Mouse (Mus musculus) limb, embryonic 14.5 days (tissue): ENCODE data around the gene Itpkb. TPM values are rescaled to one million over a fixed set of nuclear protein-coding genes. Genes with fewer than 3 reads are reported as not detected.

Source experiments
- ATAC-seq: fragments of 200-750 bp; cut with Nextera tagmentation; 2 replicates; pipeline ENCODE4 v1.8.0; 2017; ENCODE audit warnings: low read depth, moderate number of reproducible peaks, moderate TSS enrichment; ENCODE audit not compliant: low FRiP score
- DNase-seq: peaks from one replicate; pipeline ENCODE4 v3.0.0-alpha.2; 2015; ENCODE audit warnings: low spot score
- H3K27ac ChIP-seq: fragments of 300-500 bp; sonication (generic); replicated peaks from 2 replicates; pipeline ENCODE4 v1.5.1; 2014; ENCODE audit warnings: low read depth, mild to moderate bottlenecking, low read length, moderate library complexity, mixed read lengths
- H3K27me3 ChIP-seq: fragments of 300-500 bp; sonication (generic); 2 replicates; pipeline ENCODE4 v1.6.1; 2014; ENCODE audit warnings: low read length, mixed read lengths; ENCODE audit not compliant: control insufficient read depth, insufficient read depth
- H3K36me3 ChIP-seq: fragments of 300-500 bp; sonication (generic); 2 replicates; pipeline ENCODE4 v1.6.1; 2014; ENCODE audit warnings: mild to moderate bottlenecking, low read length, moderate library complexity, mixed read lengths; ENCODE audit not compliant: control insufficient read depth, insufficient read depth
- H3K4me1 ChIP-seq: fragments of 300-500 bp; sonication (generic); 2 replicates; pipeline ENCODE4 v1.6.1; 2014; ENCODE audit warnings: antibody characterized with exemption, low read length, mixed read lengths; ENCODE audit not compliant: control insufficient read depth, insufficient read depth
- H3K4me2 ChIP-seq: fragments of 300-500 bp; sonication (generic); replicated peaks from 2 replicates; pipeline ENCODE4 v1.6.1; 2014; ENCODE audit warnings: low read depth, mild to moderate bottlenecking, low read length, moderate library complexity; ENCODE audit not compliant: severe bottlenecking
- H3K4me3 ChIP-seq: fragments of 300-500 bp; sonication (generic); replicated peaks from 2 replicates; pipeline ENCODE4 v1.5.1; 2014; ENCODE audit warnings: low read length
- H3K9ac ChIP-seq: fragments of 300-500 bp; sonication (generic); 2 replicates; pipeline ENCODE4 v1.6.1; 2014; ENCODE audit warnings: mild to moderate bottlenecking, low read depth, low read length, moderate library complexity; ENCODE audit not compliant: severe bottlenecking
- H3K9me3 ChIP-seq: fragments of 300-500 bp; sonication (generic); 2 replicates; pipeline ENCODE4 v1.6.1; 2016; ENCODE audit warnings: low read length; ENCODE audit not compliant: control insufficient read depth
- POLR2A ChIP-seq: fragments of 200-500 bp; IDR thresholded peaks from 2 replicates; pipeline ENCODE4 v1.8.0; 2012; ENCODE audit warnings: inconsistent platforms, mild to moderate bottlenecking, moderate library complexity, borderline replicate concordance; ENCODE audit not compliant: insufficient read depth, insufficient read length; ENCODE audit errors: extremely low read depth
- WGBS: fragments of 180-500 bp; shearing (Covaris S2); extraction: QIAGEN DNeasy Blood & Tissue Kit; methylation state at CpG from one replicate; pipeline ENCODE4 v1.1.7; 2014; 5-methylcytosine and 5-hydroxymethylcytosine counted together
- polyA plus RNA-seq, 2 experiments: library from polyadenylated mRNA; depleted of rRNA in 1 of 2; stranded (reverse) in 1 of 2; unstranded in 1 of 2; fragments of >200 nt; fragmentation: Nextera tagmentation in 1 of 2; extraction: Ambion mirVana in 1 of 2; gene quantifications; 2 replicates each; pipeline versions ENCODE4 v1.2.1 to v1.2.3; 2012 to 2014

The Itpkb gene
- polyA plus RNA-seq, 2 experiments, result 8.4 to 16.2 TPM

DNA sequence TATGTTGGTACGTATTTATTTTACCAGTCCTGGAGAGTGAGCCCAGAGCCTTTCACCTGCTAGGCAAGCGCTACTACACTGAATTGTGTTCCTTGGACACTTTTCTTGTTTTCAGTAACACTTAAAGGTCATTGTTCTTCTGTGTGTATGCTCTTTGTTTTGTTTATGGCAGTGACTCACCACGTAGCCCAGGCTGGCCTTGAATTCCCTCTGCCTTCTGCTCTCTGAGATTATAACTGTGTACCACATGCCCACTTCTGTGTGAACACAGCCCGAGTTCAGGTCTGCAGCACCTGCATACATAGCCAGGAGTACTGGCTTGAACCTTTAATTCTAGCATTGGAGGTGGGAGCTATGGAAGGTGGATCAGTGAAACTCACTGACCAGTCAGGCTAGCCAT lies 6.0 kb upstream of the Itpkb start:
- no peak for ATAC-seq

DNA sequence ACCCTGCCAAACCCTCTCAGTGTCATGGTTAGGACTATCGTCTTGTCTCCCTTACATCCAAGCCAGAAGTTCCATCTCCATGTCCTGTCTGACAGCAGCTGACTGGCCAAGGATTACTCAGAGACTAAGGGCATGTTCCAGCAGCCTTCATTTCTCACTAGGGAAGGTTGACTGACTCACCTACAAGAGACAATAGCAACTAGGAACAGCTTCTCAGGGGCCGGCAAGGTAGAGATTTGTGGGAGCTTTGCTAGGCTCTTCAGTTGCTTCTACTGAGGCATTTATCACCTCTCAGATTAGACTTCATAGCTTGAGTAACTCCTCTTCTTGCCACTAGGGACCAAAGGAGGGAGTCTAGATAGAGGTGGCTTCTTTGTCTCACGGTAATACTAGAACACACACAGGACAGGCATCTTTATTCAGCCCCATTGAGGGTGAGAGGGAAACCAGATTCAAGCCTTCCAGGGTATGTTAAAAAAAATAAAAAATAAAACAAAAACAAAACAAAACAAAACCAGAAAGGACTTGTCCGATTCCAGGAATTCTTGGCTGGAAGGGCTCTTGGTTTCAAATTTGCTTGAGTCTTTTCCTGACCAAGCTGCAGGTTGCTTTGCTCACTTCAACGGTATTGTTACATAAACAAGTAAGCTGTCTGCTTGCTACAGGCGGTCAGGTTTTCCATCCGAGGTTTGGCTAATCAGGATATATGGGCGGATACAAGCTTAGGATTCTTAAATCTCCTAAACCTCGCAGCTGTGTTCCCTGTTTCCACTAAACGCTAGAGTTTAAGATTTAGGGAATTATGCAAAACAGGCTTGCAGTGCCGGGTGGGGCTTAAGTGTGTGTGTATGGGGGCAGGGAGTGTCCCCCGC lies 1.3 kb upstream of the Itpkb start:
- Histone ChIP-seq H3K4me3 (peak overlapping the region; percentile 80), H3K9me3 (no peaks in the 10 kb centered on the region), H3K27me3 (no peaks in the 10 kb centered on the region), H3K27ac (peak overlapping the region; percentile 82), H3K4me1 (peaks cover 30% of the 10 kb centered on the region), H3K4me2 (peak overlapping the region; percentile 97), H3K36me3 (peaks cover 16% of the 10 kb centered on the region), H3K9ac (peak overlapping the region; percentile 36)
- DNase-seq, result no peak
- no peak for ATAC-seq
- no peak for TF ChIP-seq POLR2A
- 15% methylated on average over 12 of the region's 12 CpGs for WGBS

More for the DNA sequence above, 6.0 kb upstream of the Itpkb start:
- H3K9me3 ChIP-seq, result no peaks in the 10 kb centered on the region
- WGBS, result 86% methylated on average over 4 of the region's 4 CpGs
- no peak overlapping the region for H3K27ac ChIP-seq
- no peak overlapping the region for H3K4me2 ChIP-seq
- H3K4me1 ChIP-seq, result peaks cover 2% of the 10 kb centered on the region; the same call in 1 of the 2 replicates
- H3K36me3 ChIP-seq, result no peaks in the 10 kb centered on the region
- no peak for TF ChIP-seq POLR2A
- H3K9ac ChIP-seq, result no peak overlapping the region
- no peak for DNase-seq
- H3K4me3 ChIP-seq, result no peak overlapping the region
- H3K27me3 ChIP-seq, result no peaks in the 10 kb centered on the region

GRCm38 (mm10) chr1:180329706-180330105 lies 579 bp upstream of the Itpkb start:
- Histone ChIP-seq H3K4me3 (peak overlapping the region; percentile 80), H3K27ac (peak overlapping the region; percentile 82), H3K9ac (peak overlapping the region; percentile 36), H3K36me3 (peaks cover 22% of the 10 kb centered on the region), H3K4me1 (peaks cover 37% of the 10 kb centered on the region), H3K4me2 (peak overlapping the region; percentile 97), H3K27me3 (no peaks in the 10 kb centered on the region), H3K9me3 (no peaks in the 10 kb centered on the region)
- no peak for DNase-seq
- no peak for TF ChIP-seq POLR2A
- WGBS, result 12% methylated on average over 6 of the region's 6 CpGs
- no peak for ATAC-seq

GRCm38 (mm10) chr1:180330707-180331545 lies 641 bp downstream of the Itpkb start:
- Histone ChIP-seq H3K9ac (peak overlapping the region; percentile 88), H3K4me2 (peak overlapping the region; percentile 97), H3K4me1 (peaks cover 49% of the 10 kb centered on the region), H3K27ac (peak overlapping the region; percentile 91), H3K27me3 (no peaks in the 10 kb centered on the region), H3K4me3 (peak overlapping the region; percentile 80), H3K9me3 (no peaks in the 10 kb centered on the region), H3K36me3 (peaks cover 22% of the 10 kb centered on the region)
- ATAC-seq (peak; percentile 20; the same call in 1 of the 2 replicates), DNase-seq (no peak)
- WGBS, result 0% methylated on average over 42 of the region's 58 CpGs
- no peak for TF ChIP-seq POLR2A

GRCm38 (mm10) chr1:180331546-180332075 lies 1.3 kb downstream of the Itpkb start:
- H3K9ac ChIP-seq, result peak overlapping the region; percentile 88
- peaks cover 55% of the 10 kb centered on the region for H3K4me1 ChIP-seq
- no peaks in the 10 kb centered on the region for H3K9me3 ChIP-seq
- TF ChIP-seq POLR2A, result no peak
- H3K36me3 ChIP-seq, result peaks cover 29% of the 10 kb centered on the region
- 0% methylated on average over 21 of the region's 21 CpGs for WGBS
- no peak overlapping the region for H3K27ac ChIP-seq
- ATAC-seq (no peak), DNase-seq (no peak)
- H3K4me2 ChIP-seq, result peak overlapping the region; percentile 97
- H3K4me3 ChIP-seq, result peak overlapping the region; percentile 80
- H3K27me3 ChIP-seq, result no peaks in the 10 kb centered on the region
